Comparison of ENCODE assay signal across 8 mouse cellular contexts in genomic region chr8:124652546-124652945, GRCm38 (mm10). TPM values are rescaled to one million over a fixed set of nuclear protein-coding genes. Genes with fewer than 3 reads are reported as not detected.
A peak's percentile ranks its signal among the peaks of the same experiment; 100 is the strongest.
DNase-seq lines count a peak whose midpoint lies in the region; ATAC-seq lines count a peak whose summit lies in the region.

No protein-coding gene starts in this region.

- no peak overlapping the region for H3K9ac ChIP-seq in heart, embryonic 12.5 days
- H3K9ac ChIP-seq in hindbrain, embryonic 14.5 days, result no peak overlapping the region

- peak overlapping the region; percentile 94 for H3K27ac ChIP-seq in heart, embryonic 12.5 days (ENCODE audit: poor library complexity, severe bottlenecking)
- H3K27ac ChIP-seq in hindbrain, embryonic 14.5 days, result 0 out of 2 replicates have a peak overlapping the region, but pooled peaks have one; percentile 57

- no peaks in the 10 kb centered on the region for H3K9me3 ChIP-seq in heart, embryonic 12.5 days (replicated peaks)
- H3K9me3 ChIP-seq in hindbrain, embryonic 14.5 days (ENCODE audit: control insufficient read depth, low read length), result no peaks in the 10 kb centered on the region

- H3K27me3 ChIP-seq in heart, embryonic 12.5 days (replicated peaks), result no peaks in the 10 kb centered on the region
- no peaks in the 10 kb centered on the region for H3K27me3 ChIP-seq in hindbrain, embryonic 14.5 days (ENCODE audit: control insufficient read depth, insufficient read depth, low read length)

- no peak overlapping the region for H3K4me3 ChIP-seq in heart, embryonic 12.5 days
- no peak overlapping the region for H3K4me3 ChIP-seq in hindbrain, embryonic 14.5 days (replicated peaks; ENCODE audit: low read length)

- intact Hi-C loops in heart, postnatal 25 days (cut with DNase I), result no loop called here

- ATAC-seq in heart, embryonic 12.5 days (ENCODE audit: insufficient number of reproducible peaks, low FRiP score), result peak; percentile 64
- no peak for ATAC-seq in hindbrain, embryonic 14.5 days (ENCODE audit: low FRiP score)
- ATAC-seq in megakaryocyte, adult 5-6 weeks (ENCODE audit: poor library complexity, severe bottlenecking), result no peak

- no peak for DNase-seq in heart, postnatal 25 days (ENCODE audit: low spot score)
- peak; percentile 48 to 56 for DNase-seq in cerebellum, postnatal 10 days
- no peak for DNase-seq in hindbrain, embryonic 14.5 days (ENCODE audit: low spot score)
- DNase-seq in lung, postnatal 10 days, result peak; percentile 49
- no peak for DNase-seq in adrenal gland, postnatal 10 days
- DNase-seq in spleen, postnatal 36 days (ENCODE audit: low spot score in 2 of 2), result no peak

- peaks cover 96% of the 10 kb centered on the region for H3K4me1 ChIP-seq in heart, embryonic 12.5 days (replicated peaks)
- H3K4me1 ChIP-seq in hindbrain, embryonic 14.5 days (replicated peaks; ENCODE audit: control insufficient read depth, insufficient read depth, low read length), result peaks cover 21% of the 10 kb centered on the region

- peaks cover 33% of the 10 kb centered on the region for H3K36me3 ChIP-seq in heart, embryonic 12.5 days
- peaks cover 14% of the 10 kb centered on the region for H3K36me3 ChIP-seq in hindbrain, embryonic 14.5 days (replicated peaks; ENCODE audit: control insufficient read depth, insufficient read depth)

- 19% methylated on average over 4 of the region's 4 CpGs for WGBS in heart, embryonic 12.5 days
- WGBS in hindbrain, embryonic 14.5 days, result 34% methylated on average over 4 of the region's 4 CpGs

- H3K4me2 ChIP-seq in heart, embryonic 12.5 days, result peak overlapping the region; percentile 47
- no peak overlapping the region for H3K4me2 ChIP-seq in hindbrain, embryonic 14.5 days (replicated peaks)

RNA-seq across cellular contexts. Expression of gene 2310022B05Rik, which starts 10.6 kb away (rescaled TPM):
- 49.1 and 52.5 TPM in 2 replicates for polyA plus RNA-seq in heart, embryonic 12.5 days (2016; fragmentation: Nextera tagmentation; extraction: Ambion mirVana)
- total RNA-seq in heart, postnatal 25 days (2021), result 10 to 100 TPM; 71.7 to 83.3 TPM
- 26.6 and 27.3 TPM in 2 replicates for polyA plus RNA-seq in hindbrain, embryonic 14.5 days (2014; fragmentation: Nextera tagmentation; extraction: Ambion mirVana)
- total RNA-seq in adrenal gland, postnatal 10 days (2021), result 10 to 100 TPM; 42.5 to 43.2 TPM
- total RNA-seq in megakaryocyte, adult 5-6 weeks (2015), result 6.2 and 7.5 TPM in 2 replicates
- 1.6 and 2.1 TPM in 2 replicates for total RNA-seq in megakaryocyte, adult 5-6 weeks (2017)

Comparison
In these comparisons a context has a peak if more than half of its experiments do, and no peak if none do; other contexts are left out.
1. DNase-seq: peak in cerebellum, postnatal 10 days (2 of 2) and lung, postnatal 10 days (single experiment); none in heart, postnatal 25 days (single experiment), hindbrain, embryonic 14.5 days (single experiment), adrenal gland, postnatal 10 days (single experiment) and spleen, postnatal 36 days (0 of 2).
2. RNA of gene 2310022B05Rik, which starts 10.6 kb away (total RNA-seq): 71.7 to 83.3 TPM in heart, postnatal 25 days and 42.5 to 43.2 TPM in adrenal gland, postnatal 10 days; 1.6 to 7.5 TPM in megakaryocyte, adult 5-6 weeks; every median in the first group is over 4 times any median in the second.